Mouse (Mus musculus) embryonic facial prominence, embryonic 11.5 days (tissue): ENCODE measurements around the gene Taf10. TPM values are rescaled to one million over a fixed set of nuclear protein-coding genes. Genes with fewer than 3 reads are reported as not detected.

Experiments used
- ATAC-seq: fragments of 200-750 bp; cut with Nextera tagmentation; replicated peaks from 2 replicates; pipeline ENCODE4 v1.8.0; 2017; ENCODE audit warnings: low read depth; ENCODE audit not compliant: insufficient number of reproducible peaks, low FRiP score, low TSS enrichment
- DNase-seq: peaks from one replicate; pipeline ENCODE4 v3.0.0-alpha.2; 2015; ENCODE audit warnings: low spot score
- H3K27ac ChIP-seq: fragments of 300-500 bp; sonication (generic); replicated peaks from 2 replicates; pipeline ENCODE4 v1.5.1; 2014; ENCODE audit warnings: mild to moderate bottlenecking, low read depth, low read length, control low read depth
- H3K27me3 ChIP-seq: fragments of 300-500 bp; sonication (generic); 2 replicates; pipeline ENCODE4 v1.6.1; 2014; ENCODE audit warnings: mild to moderate bottlenecking, low read length, moderate library complexity, mixed read lengths; ENCODE audit not compliant: control insufficient read depth, insufficient read depth
- H3K36me3 ChIP-seq: fragments of 300-500 bp; sonication (generic); replicated peaks from 2 replicates; pipeline ENCODE4 v1.6.1; 2014; ENCODE audit warnings: low read depth, mild to moderate bottlenecking, low read length, moderate library complexity, mixed read lengths; ENCODE audit not compliant: control insufficient read depth, insufficient read depth
- H3K4me1 ChIP-seq: fragments of 300-500 bp; sonication (generic); 2 replicates; pipeline ENCODE4 v1.6.1; 2014; ENCODE audit warnings: low read length, mixed read lengths; ENCODE audit not compliant: control insufficient read depth, insufficient read depth
- H3K4me2 ChIP-seq: fragments of 300-500 bp; sonication (generic); 2 replicates; pipeline ENCODE4 v1.6.1; 2014; ENCODE audit warnings: low read depth, mild to moderate bottlenecking, control low read depth, low read length, moderate library complexity
- H3K4me3 ChIP-seq: fragments of 300-500 bp; sonication (generic); 2 replicates; pipeline ENCODE4 v1.5.1; 2014; ENCODE audit warnings: low read depth, low read length, control low read depth
- H3K9ac ChIP-seq: fragments of 300-500 bp; sonication (generic); replicated peaks from 2 replicates; pipeline ENCODE4 v1.6.1; 2014; ENCODE audit warnings: mild to moderate bottlenecking, control low read depth, low read length
- H3K9me3 ChIP-seq: fragments of 300-500 bp; sonication (generic); replicated peaks from 2 replicates; pipeline ENCODE4 v1.6.1; 2016; ENCODE audit warnings: mild to moderate bottlenecking, low read length, inconsistent platforms, mixed read lengths; ENCODE audit not compliant: control insufficient read depth
- WGBS: fragments of 180-500 bp; shearing (Covaris S2); extraction: QIAGEN DNeasy Blood & Tissue Kit; methylation state at CpG from one replicate; pipeline ENCODE4 v1.1.7; 2014; 5-methylcytosine and 5-hydroxymethylcytosine counted together
- polyA plus RNA-seq: library from polyadenylated mRNA; unstranded; fragments of >200 nt; fragmentation: Nextera tagmentation; extraction: Ambion mirVana; gene quantifications from 2 replicates; pipeline ENCODE4 v1.2.1, GENCODE M21; 2014

Taf10 gene
- polyA plus RNA-seq, 1 experiment from 2014 or later: 168 TPM

DNA sequence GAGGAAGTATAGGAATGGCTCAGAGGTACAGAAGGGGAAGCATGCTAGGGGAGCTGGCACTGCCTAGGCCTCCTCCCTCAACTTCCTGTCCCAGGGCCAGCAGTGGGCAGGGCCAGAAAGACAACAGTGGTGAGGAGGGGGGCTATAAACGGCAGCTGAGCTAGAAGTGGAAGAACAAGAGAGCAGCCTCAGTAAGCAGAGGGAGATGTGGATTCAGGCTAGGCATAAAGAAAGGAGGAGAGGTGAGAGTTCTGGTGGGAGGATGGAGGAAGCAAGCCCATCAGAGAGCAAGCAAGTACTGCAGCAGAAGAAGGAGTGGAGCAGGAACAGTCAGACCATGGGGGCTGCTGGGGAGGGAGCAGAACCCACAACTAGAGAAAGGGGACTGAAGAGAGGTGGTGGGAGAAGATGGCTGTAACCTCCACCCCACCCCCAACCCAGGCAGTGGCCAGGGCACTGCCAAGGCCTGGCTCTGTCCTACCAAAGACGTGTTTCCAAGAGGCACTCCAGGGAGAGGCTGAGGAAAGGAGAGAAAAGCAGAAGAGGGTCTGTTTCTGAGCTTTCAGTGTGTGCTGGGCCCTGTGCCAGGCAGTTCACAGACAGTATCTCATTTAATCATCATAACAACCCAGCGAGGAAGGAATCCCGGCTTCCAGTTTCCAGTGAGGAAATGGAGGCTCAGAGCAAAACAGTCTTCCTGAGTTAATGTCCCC, 34.5 kb upstream of the Taf10 start:
- H3K4me1 ChIP-seq: peaks cover 4% of the 10 kb centered on the region; the same call in 1 of the 2 replicates
- 10% methylated on average over 4 of the region's 4 CpGs for WGBS
- H3K9ac ChIP-seq: peak overlapping the region; percentile 58

DNA sequence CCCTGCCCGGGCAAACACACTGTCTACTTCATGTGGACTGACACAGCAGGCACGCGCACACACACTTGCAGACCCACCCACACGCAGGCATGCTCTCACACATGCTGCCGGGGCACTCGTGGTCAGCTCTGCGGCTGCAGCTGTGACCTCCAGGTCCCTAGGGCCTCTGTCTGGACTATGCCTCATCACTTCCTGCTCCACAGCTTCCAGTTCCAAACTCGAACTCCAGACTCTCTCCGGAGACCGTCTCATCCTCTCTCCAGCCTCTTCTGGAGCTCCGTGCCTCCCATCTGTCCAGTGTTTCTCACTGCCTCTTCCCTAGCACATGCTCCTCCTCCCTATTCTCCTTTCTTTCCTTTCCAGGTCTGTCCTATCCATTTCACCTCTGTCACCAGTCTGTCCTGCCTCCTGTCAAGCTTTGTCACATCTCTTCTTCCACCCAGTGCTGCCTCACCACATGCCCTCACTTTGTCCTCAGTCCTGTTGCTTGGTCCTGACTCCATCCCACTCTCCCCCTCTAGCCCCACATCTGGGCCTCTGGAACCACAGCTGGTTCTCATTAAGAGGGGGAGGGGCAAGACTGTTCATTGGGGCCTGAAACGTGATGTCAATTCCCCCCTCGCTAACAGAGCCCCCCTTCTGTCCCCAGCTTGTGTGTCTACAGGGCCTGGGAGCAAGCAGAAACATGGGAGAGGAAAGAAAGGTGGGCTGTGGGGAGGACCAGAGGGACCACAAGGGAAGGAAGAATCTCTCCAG, 33.8 kb upstream of the Taf10 start:
- Histone ChIP-seq H3K4me1 (peaks cover 4% of the 10 kb centered on the region; the same call in 1 of the 2 replicates), H3K27ac (peak overlapping the region; percentile 95), H3K9me3 (no peaks in the 10 kb centered on the region), H3K36me3 (no peaks in the 10 kb centered on the region; the same call in 1 of the 2 replicates), H3K9ac (peak overlapping the region; percentile 58), H3K4me3 (peak overlapping the region; percentile 29), H3K27me3 (no peaks in the 10 kb centered on the region), H3K4me2 (peak overlapping the region; percentile 58)
- ATAC-seq (peak; percentile 92), DNase-seq (peak; percentile 95)
- WGBS: 18% methylated on average over 13 of the region's 13 CpGs

More for the DNA sequence above, 34.5 kb upstream of the Taf10 start:
- Histone ChIP-seq H3K4me3 (peak overlapping the region; percentile 29), H3K27me3 (no peaks in the 10 kb centered on the region), H3K36me3 (no peaks in the 10 kb centered on the region; the same call in 1 of the 2 replicates), H3K9me3 (no peaks in the 10 kb centered on the region), H3K4me2 (peak overlapping the region; percentile 28), H3K27ac (peak overlapping the region; percentile 95)
- peak; percentile 73 for DNase-seq
- peak; percentile 92 for ATAC-seq

DNA sequence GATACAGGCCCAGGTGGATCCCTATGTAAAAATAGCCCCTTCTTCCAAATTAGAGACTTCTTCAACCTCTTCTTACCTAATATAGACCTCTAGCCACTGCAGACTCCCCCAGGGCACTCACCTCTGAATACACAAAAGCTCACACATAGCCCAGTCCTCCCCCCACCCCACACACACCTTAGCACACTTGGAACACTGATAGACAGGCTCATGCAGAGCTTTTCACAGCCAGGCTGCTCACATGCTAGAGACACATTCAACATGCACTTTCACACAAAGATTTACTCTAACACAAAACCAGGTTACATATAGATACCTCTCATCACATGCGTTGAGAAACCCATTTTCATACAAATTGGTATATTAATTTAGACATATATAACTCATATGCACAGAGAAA, 33.2 kb upstream of the Taf10 start:
- WGBS: 77% methylated on average over 1 of the region's 1 CpGs
- H3K4me3 ChIP-seq: no peak overlapping the region
- H3K4me2 ChIP-seq: no peak overlapping the region; the same call in 1 of the 2 replicates
- H3K27ac ChIP-seq: peak overlapping the region; percentile 95; the same call in 1 of the 2 replicates
- peaks cover 4% of the 10 kb centered on the region; the same call in 1 of the 2 replicates for H3K4me1 ChIP-seq
- no peaks in the 10 kb centered on the region for H3K9me3 ChIP-seq
- H3K27me3 ChIP-seq: no peaks in the 10 kb centered on the region
- no peaks in the 10 kb centered on the region; the same call in 1 of the 2 replicates for H3K36me3 ChIP-seq
- DNase-seq: no peak
- ATAC-seq: no peak
- peak overlapping the region; percentile 39; the same call in 1 of the 2 replicates for H3K9ac ChIP-seq

DNA sequence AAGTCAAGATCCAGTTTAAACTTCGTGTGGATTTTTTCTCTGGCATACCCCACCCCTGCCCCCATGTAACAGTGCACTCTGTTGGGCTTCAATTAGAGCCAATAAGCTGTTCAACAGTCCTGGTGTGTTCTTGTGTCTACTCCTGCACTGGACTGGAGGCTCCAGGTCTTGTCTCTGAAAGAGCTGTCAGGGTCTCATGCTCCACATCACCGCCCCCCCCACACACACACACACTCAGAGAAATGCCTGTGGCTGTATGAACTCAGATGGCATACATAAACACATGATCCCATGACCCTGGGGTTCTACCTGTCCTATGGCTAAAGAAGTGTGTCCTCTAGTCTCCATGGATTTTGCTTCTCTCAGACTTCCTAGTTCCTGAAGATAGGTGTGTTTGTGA, 31.9 kb upstream of the Taf10 start:
- 86% methylated on average over 2 of the region's 2 CpGs for WGBS
- Histone ChIP-seq H3K27ac (no peak overlapping the region), H3K9me3 (no peaks in the 10 kb centered on the region), H3K4me2 (no peak overlapping the region), H3K36me3 (peaks cover 3% of the 10 kb centered on the region), H3K4me1 (peaks cover 4% of the 10 kb centered on the region; the same call in 1 of the 2 replicates), H3K9ac (no peak overlapping the region), H3K27me3 (no peaks in the 10 kb centered on the region), H3K4me3 (no peak overlapping the region)
- ATAC-seq (no peak), DNase-seq (no peak)

DNA sequence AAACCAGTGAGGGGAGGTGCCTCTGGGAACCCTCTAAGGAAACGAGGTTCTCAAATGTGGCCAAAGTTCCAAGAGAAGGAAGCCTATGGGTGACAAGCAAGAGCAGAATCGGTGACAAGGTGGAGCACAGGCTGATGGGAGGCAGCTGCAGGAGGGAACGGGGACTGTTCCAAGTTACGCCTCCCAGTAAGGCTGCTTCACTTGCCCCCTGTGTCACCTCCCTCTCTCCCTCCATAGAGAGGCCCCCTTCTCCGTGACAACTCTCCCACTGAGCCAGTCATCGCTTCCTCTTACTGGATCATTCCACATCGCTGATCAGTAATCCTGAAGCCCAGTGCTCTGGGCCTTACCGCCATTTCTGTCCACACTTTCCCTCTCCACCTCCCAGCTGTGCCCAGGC, 30.5 kb upstream of the Taf10 start:
- Histone ChIP-seq H3K4me3 (no peak overlapping the region), H3K27me3 (no peaks in the 10 kb centered on the region), H3K9me3 (no peaks in the 10 kb centered on the region), H3K4me2 (no peak overlapping the region), H3K36me3 (peaks cover 3% of the 10 kb centered on the region), H3K27ac (no peak overlapping the region), H3K9ac (no peak overlapping the region), H3K4me1 (peaks cover 4% of the 10 kb centered on the region; the same call in 1 of the 2 replicates)
- 54% methylated on average over 8 of the region's 8 CpGs for WGBS
- ATAC-seq (no peak), DNase-seq (no peak)

DNA sequence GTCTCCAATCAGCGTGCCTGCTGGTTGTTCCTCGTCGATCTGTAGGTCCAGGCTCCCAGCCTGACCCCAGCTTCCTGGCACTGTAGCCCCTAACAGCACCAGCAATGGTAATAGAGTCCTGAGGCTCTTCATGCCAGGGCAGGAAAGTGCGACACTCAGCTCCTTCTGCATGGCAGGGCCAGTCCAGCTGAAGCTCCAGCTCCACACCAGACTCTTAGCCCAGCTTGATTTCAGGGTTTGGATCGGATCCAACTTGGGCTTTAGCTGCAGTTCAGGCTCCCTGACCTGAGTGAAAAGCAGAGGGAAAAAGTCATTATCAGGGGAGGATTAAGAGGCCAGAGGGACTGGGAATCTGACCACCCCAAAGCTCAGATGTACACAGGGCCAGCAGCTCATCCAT, 28.9 kb upstream of the Taf10 start:
- H3K36me3 ChIP-seq: peaks cover 3% of the 10 kb centered on the region

DNA sequence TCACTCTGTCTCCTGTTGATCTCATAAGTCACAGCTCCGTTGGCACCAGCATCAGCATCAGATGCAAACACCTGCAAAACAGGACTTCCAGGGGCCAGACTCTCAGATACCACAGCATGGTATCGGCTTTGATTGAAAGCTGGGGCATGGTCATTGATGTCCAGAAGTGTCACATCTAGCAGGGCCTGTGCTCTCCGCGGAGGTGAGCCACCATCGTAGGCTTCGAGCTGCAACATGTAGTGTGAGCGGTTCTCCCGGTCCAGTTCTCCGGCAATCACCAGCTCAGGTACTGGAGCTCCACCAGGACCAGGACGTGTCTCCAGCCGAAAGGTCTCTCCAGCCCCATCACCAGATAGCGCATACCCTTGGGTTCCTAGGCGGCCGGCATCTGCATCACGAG, 28.2 kb upstream of the Taf10 start:
- peaks cover 3% of the 10 kb centered on the region for H3K36me3 ChIP-seq

More for the DNA sequence above, 28.9 kb upstream of the Taf10 start:
- no peak for DNase-seq
- Histone ChIP-seq H3K4me2 (no peak overlapping the region), H3K27ac (no peak overlapping the region), H3K27me3 (no peaks in the 10 kb centered on the region), H3K4me3 (no peak overlapping the region), H3K4me1 (peaks cover 2% of the 10 kb centered on the region; the same call in 1 of the 2 replicates), H3K9me3 (no peaks in the 10 kb centered on the region), H3K9ac (no peak overlapping the region)
- 90% methylated on average over 5 of the region's 5 CpGs for WGBS
- ATAC-seq: no peak

DNA sequence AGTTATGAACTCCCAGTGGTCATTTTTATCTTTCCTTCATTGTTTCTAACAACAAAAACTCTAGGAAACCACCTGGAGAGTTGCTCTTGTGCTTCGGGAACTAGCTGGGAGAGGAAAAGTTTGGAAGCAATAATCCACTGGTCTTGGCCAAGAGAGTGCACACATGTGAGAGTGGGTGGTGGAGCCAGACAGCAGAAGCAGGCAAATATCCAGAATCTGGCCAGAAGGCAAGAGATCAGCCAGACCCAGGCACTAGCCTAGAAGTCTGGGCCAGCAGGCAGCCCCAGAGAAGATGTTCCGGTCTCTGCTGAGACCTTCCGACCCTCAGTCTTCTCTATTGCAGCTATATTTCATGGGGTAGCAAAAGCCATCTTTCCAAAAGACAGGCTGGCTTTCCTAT, 25.8 kb upstream of the Taf10 start:
- H3K36me3 ChIP-seq: peaks cover 4% of the 10 kb centered on the region
- 91% methylated on average over 3 of the region's 3 CpGs for WGBS
- no peak for ATAC-seq

More for the DNA sequence above, 28.2 kb upstream of the Taf10 start:
- 96% methylated on average over 15 of the region's 15 CpGs for WGBS
- DNase-seq: no peak
- H3K9me3 ChIP-seq: no peaks in the 10 kb centered on the region
- no peak overlapping the region for H3K4me3 ChIP-seq
- no peak overlapping the region for H3K9ac ChIP-seq
- H3K4me2 ChIP-seq: no peak overlapping the region
- H3K27ac ChIP-seq: no peak overlapping the region
- ATAC-seq: no peak
- H3K4me1 ChIP-seq: peaks cover 2% of the 10 kb centered on the region; the same call in 1 of the 2 replicates
- no peaks in the 10 kb centered on the region for H3K27me3 ChIP-seq

More for the DNA sequence above, 25.8 kb upstream of the Taf10 start:
- Histone ChIP-seq H3K4me1 (peaks cover 2% of the 10 kb centered on the region; the same call in 1 of the 2 replicates), H3K27ac (no peak overlapping the region), H3K9ac (no peak overlapping the region), H3K4me3 (no peak overlapping the region), H3K4me2 (no peak overlapping the region), H3K27me3 (no peaks in the 10 kb centered on the region), H3K9me3 (no peaks in the 10 kb centered on the region)
- DNase-seq: no peak
